Mouse (Mus musculus) midbrain, embryonic 10.5 days (tissue): Measurements from ENCODE around the gene Gm43720. TPM values are rescaled to one million over a fixed set of nuclear protein-coding genes. Genes with fewer than 3 reads are reported as not detected.
A peak's percentile ranks its signal among the peaks of the same experiment; 100 is the strongest.

Source experiments
- DNase-seq: peaks from one replicate; pipeline ENCODE4 v3.0.0-alpha.2; 2017; ENCODE audit warnings: low spot score
- H3K27ac ChIP-seq: fragments of 300-500 bp; sonication (generic); replicated peaks from 2 replicates; pipeline ENCODE4 v1.5.1; 2016; ENCODE audit warnings: mild to moderate bottlenecking
- H3K27me3 ChIP-seq: fragments of 300-500 bp; sonication (generic); 2 replicates; pipeline ENCODE4 v1.6.1; 2016; ENCODE audit warnings: low read depth, mild to moderate bottlenecking; ENCODE audit not compliant: poor library complexity, severe bottlenecking
- H3K36me3 ChIP-seq: fragments of 300-500 bp; sonication (generic); 2 replicates; pipeline ENCODE4 v1.6.1; 2016; ENCODE audit warnings: mild to moderate bottlenecking, moderate library complexity
- H3K4me1 ChIP-seq: fragments of 300-500 bp; sonication (generic); 2 replicates; pipeline ENCODE4 v1.6.1; 2016
- H3K4me3 ChIP-seq: fragments of 300-500 bp; sonication (generic); 2 replicates; pipeline ENCODE4 v1.5.1; 2016; ENCODE audit warnings: mild to moderate bottlenecking, moderate library complexity
- H3K9me3 ChIP-seq: fragments of 300-500 bp; sonication (generic); replicated peaks from 2 replicates; pipeline ENCODE4 v1.6.1; 2016; ENCODE audit warnings: mild to moderate bottlenecking
- WGBS: fragments of 180-500 bp; shearing (Covaris S2); methylation state at CpG from one replicate; pipeline ENCODE4 v1.1.7; 2016; 5-methylcytosine and 5-hydroxymethylcytosine counted together
- polyA plus RNA-seq: library from polyadenylated mRNA; unstranded; fragments of >200 nt; fragmentation: Nextera tagmentation; extraction: Ambion mirVana; gene quantifications from 2 replicates; pipeline ENCODE4 v1.2.1, GENCODE M21; 2016

Gene Gm43720
- 0.10 TPM in 2 replicates for polyA plus RNA-seq

- Histone ChIP-seq H3K27ac (peak within 1 kb of the TSS; percentile 93), H3K36me3 (peaks cover 39% of the 10 kb centered on the region), H3K4me3 (peak within 1 kb of the TSS; percentile 66), H3K4me1 (peaks cover 44% of the 10 kb centered on the region), H3K27me3 (peaks cover 26% of the 10 kb centered on the region), H3K9me3 (peaks cover 8% of the 10 kb centered on the region; the same call in 1 of the 2 replicates)
- under 1% methylated on average over 56 of the region's 56 CpGs for WGBS
- DNase-seq: peak; percentile 99
These were observed at the start of gene Gm43720, which contains the start of the genes Gpc2 and Stag3 for GRCm38 (mm10) chr5:138279585-138280424. Gene Gm43720 (minus strand): TSS chr5:138279958. Gene Gpc2 (minus strand): TSS chr5:138280005. Gene Stag3 (plus strand): TSS chr5:138280240.

DNA sequence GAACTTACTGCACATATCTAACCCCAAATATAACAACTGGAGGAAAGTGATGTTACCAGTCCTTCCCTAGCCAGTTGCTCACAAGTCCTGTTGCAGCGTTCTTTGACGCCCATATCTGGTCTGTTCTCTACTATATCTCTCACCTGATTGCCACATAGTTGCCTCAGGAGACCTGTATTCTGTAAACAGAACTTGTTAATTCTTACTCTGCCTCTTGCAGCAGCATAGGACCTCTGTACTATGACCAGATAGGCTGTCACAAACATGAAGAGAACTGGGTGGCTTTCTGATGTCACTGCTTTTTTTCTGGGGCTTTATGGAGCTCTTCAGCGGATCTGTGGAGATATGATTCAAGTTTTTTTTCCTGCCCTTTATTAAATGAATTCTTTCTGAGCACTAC is 33.0 kb upstream of the Gm43720 start:
- Histone ChIP-seq H3K9me3 (no peaks in the 10 kb centered on the region), H3K4me1 (no peaks in the 10 kb centered on the region), H3K4me3 (no peak overlapping the region), H3K27ac (no peak overlapping the region), H3K36me3 (no peaks in the 10 kb centered on the region), H3K27me3 (no peaks in the 10 kb centered on the region)
- 85% methylated on average over 3 of the region's 3 CpGs for WGBS
- no peak for DNase-seq

DNA sequence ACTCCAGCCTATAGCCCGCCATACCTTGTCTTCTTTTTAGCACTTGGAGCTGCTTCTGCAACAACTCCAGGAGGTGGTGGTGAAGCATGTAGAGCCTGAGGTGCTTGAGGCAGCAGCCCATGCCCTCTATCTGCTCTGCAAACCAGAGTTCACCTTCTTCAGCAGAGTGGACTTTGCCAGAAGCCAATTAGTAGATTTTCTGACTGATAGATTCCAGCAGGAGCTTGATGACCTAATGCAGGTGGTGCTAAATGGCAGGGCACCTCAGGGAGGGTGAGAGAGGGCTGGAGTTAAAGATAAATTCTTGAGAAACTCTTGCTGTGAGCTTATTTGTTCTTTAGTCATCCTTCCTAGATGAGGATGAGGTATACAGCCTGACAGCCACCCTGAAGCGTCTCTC is 19.9 kb upstream of the Gm43720 start:
- Histone ChIP-seq H3K27me3 (no peaks in the 10 kb centered on the region), H3K4me1 (no peaks in the 10 kb centered on the region), H3K36me3 (no peaks in the 10 kb centered on the region), H3K4me3 (no peak overlapping the region), H3K9me3 (no peaks in the 10 kb centered on the region), H3K27ac (no peak overlapping the region)
- no peak for DNase-seq
- WGBS: 93% methylated on average over 2 of the region's 2 CpGs

- DNase-seq: no peak
- no peaks in the 10 kb centered on the region for H3K36me3 ChIP-seq
- no peak overlapping the region for H3K4me3 ChIP-seq
- H3K9me3 ChIP-seq: no peaks in the 10 kb centered on the region
- H3K27ac ChIP-seq: no peak overlapping the region
- no peaks in the 10 kb centered on the region for H3K4me1 ChIP-seq
- no peaks in the 10 kb centered on the region for H3K27me3 ChIP-seq
These were observed 14.4 kb upstream of the Gm43720 start for GRCm38 (mm10) chr5:138294158-138294557.

GRCm38 (mm10) chr5:138291638-138292037 is 11.9 kb upstream of the Gm43720 start:
- Histone ChIP-seq H3K4me3 (no peak overlapping the region), H3K27me3 (no peaks in the 10 kb centered on the region), H3K9me3 (no peaks in the 10 kb centered on the region), H3K36me3 (no peaks in the 10 kb centered on the region), H3K27ac (no peak overlapping the region), H3K4me1 (no peaks in the 10 kb centered on the region)
- WGBS: 86% methylated on average over 1 of the region's 1 CpGs
- DNase-seq: no peak

- Histone ChIP-seq H3K36me3 (no peaks in the 10 kb centered on the region), H3K27me3 (no peaks in the 10 kb centered on the region), H3K4me1 (no peaks in the 10 kb centered on the region), H3K4me3 (no peak overlapping the region), H3K9me3 (no peaks in the 10 kb centered on the region), H3K27ac (no peak overlapping the region)
- WGBS: 76% methylated on average over 3 of the region's 3 CpGs
- no peak for DNase-seq
These were observed 8.1 kb upstream of the Gm43720 start for GRCm38 (mm10) chr5:138287861-138288260.

DNA sequence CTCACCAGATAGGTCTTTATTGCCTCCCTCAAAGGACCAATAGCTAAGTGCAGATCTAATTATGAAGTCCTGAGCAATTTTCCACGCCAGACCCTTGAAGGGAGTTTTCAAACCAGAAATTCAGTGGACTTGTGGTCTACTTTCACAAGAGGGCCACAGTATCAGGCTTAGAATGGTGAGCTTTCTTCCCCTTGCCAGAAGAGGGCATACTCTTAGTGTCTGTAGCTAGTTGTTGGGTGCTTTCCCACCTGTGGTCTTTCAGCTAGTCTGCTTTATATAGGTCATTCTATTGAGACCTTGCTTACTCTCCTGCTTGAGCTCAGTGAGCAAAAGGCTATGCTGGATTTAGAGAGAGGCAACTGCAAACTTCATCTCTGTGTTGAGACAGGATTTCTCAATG is 3.8 kb upstream of the Gm43720 start:
- no peak for DNase-seq
- no peak overlapping the region for H3K4me3 ChIP-seq
- WGBS: 78% methylated on average over 1 of the region's 1 CpGs

DNA sequence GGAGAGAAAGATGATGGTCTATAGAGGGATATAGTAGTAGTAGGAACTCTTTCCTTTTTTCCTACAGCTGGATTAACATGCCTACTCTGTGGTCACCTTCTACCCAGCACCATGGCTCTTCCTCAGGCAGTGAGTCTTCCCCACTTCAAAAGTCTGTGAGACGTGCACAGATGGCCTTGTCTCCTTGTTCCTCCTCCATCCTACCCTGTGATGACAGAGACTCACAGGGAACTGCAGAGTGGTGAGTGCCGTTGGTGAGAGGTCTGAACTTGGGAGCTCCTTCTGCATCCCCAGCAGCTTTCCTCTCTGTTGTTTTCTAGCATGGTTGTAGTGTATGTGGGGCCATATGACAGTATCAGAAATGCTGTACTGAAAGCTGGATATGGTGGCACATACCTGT is 2.0 kb upstream of the Gm43720 start:
- H3K4me3 ChIP-seq: no peak overlapping the region
- no peak for DNase-seq
- H3K4me1 ChIP-seq: peaks cover 24% of the 10 kb centered on the region
- peaks cover 19% of the 10 kb centered on the region for H3K36me3 ChIP-seq
- 86% methylated on average over 2 of the region's 2 CpGs for WGBS
- peaks cover 21% of the 10 kb centered on the region for H3K27me3 ChIP-seq
- peaks cover 8% of the 10 kb centered on the region; the same call in 1 of the 2 replicates for H3K9me3 ChIP-seq
- H3K27ac ChIP-seq: no peak overlapping the region

More for the DNA sequence above, 3.8 kb upstream of the Gm43720 start:
- Histone ChIP-seq H3K27me3 (peaks cover 15% of the 10 kb centered on the region), H3K4me1 (peaks cover 7% of the 10 kb centered on the region), H3K27ac (no peak overlapping the region), H3K36me3 (peaks cover 2% of the 10 kb centered on the region; the same call in 1 of the 2 replicates), H3K9me3 (peaks cover 8% of the 10 kb centered on the region; the same call in 1 of the 2 replicates)

- DNase-seq: no peak
- Histone ChIP-seq H3K4me3 (no peak overlapping the region), H3K27me3 (peaks cover 26% of the 10 kb centered on the region), H3K9me3 (peaks cover 8% of the 10 kb centered on the region; the same call in 1 of the 2 replicates), H3K4me1 (peaks cover 34% of the 10 kb centered on the region), H3K36me3 (peaks cover 29% of the 10 kb centered on the region), H3K27ac (no peak overlapping the region)
- 90% methylated on average over 15 of the region's 15 CpGs for WGBS
These were observed 1.1 kb upstream of the Gm43720 start for GRCm38 (mm10) chr5:138280829-138281228.

DNA sequence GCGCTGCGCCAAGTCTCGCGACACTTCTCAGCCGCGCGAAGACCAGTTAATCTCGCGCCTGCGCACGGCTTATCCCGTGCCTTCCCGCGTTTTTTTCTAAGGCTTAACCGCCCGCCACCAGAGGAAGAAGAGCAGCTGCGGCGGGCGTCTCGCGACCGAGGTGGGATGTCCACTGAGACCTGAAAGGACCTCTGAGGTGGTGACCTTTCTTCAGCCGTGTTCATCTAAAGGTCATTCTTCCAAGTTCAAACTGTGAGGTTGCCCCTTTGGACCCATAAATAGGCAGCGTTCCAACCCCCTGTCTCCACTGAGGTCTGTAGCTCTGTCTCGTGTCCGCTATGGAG is 639 bp upstream of the Gm43720 start:
- peak overlapping the region; percentile 93; the same call in 1 of the 2 replicates for H3K27ac ChIP-seq
- H3K36me3 ChIP-seq: peaks cover 33% of the 10 kb centered on the region
- peak overlapping the region; percentile 66 for H3K4me3 ChIP-seq
- peaks cover 26% of the 10 kb centered on the region for H3K27me3 ChIP-seq
- DNase-seq: no peak
- WGBS: 26% methylated on average over 26 of the region's 26 CpGs
- H3K4me1 ChIP-seq: peaks cover 38% of the 10 kb centered on the region
- peaks cover 8% of the 10 kb centered on the region; the same call in 1 of the 2 replicates for H3K9me3 ChIP-seq

GRCm38 (mm10) chr5:138277994-138278393 is 1.8 kb downstream of the Gm43720 start:
- Histone ChIP-seq H3K4me3 (peak overlapping the region; percentile 66; the same call in 1 of the 2 replicates), H3K9me3 (peaks cover 8% of the 10 kb centered on the region; the same call in 1 of the 2 replicates), H3K27ac (no peak overlapping the region), H3K36me3 (peaks cover 47% of the 10 kb centered on the region), H3K4me1 (peaks cover 62% of the 10 kb centered on the region), H3K27me3 (peaks cover 26% of the 10 kb centered on the region)
- DNase-seq: no peak
- 89% methylated on average over 7 of the region's 7 CpGs for WGBS

- WGBS: 11% methylated on average over 41 of the region's 41 CpGs
- Histone ChIP-seq H3K27me3 (peaks cover 25% of the 10 kb centered on the region), H3K4me3 (peak overlapping the region; percentile 55), H3K9me3 (0 out of 2 replicates have a peak, but pooled peaks cover 1% of the 10 kb centered on the region), H3K27ac (peak overlapping the region; percentile 78), H3K36me3 (peaks cover 47% of the 10 kb centered on the region), H3K4me1 (peaks cover 84% of the 10 kb centered on the region)
- peak; percentile 50 for DNase-seq
These were observed 4.3 kb downstream of the Gm43720 start for GRCm38 (mm10) chr5:138275216-138276050.
